Mouse (Mus musculus) cerebellum, adult 2 months (tissue): ENCODE measurements around the gene Olfr1289.

Source experiments
- CTCF ChIP-seq: fragments of 200-500 bp; IDR thresholded peaks from 2 replicates; pipeline ENCODE4 v1.5.1; 2011; ENCODE audit warnings: low read depth, mild to moderate bottlenecking, control low read depth, low read length, moderate library complexity, borderline replicate concordance; ENCODE audit not compliant: insufficient read depth
- POLR2A ChIP-seq: fragments of 200-500 bp; IDR thresholded peaks from 2 replicates; pipeline ENCODE4 v1.6.1; 2011; ENCODE audit warnings: low read length, control low read depth, borderline replicate concordance; ENCODE audit not compliant: insufficient read depth

DNA sequence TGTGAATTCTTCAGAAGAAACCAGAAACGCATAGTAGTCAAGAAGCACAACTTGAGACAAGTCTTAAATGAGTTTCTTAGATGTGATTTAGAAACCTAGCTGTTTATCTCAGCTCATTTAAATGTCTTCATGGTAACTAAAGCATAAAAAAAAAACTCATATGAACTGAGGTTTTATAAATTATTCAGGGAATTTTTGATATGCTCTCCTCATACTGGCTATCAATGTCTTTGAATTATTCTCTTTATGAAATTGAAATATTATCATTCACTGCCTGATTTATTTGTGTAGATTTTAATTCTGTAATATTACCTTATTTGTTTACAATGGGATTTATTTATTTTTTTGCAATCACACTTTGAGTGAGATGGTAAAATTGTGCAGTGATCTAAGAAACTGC, at the start of gene Olfr1289:
- TF ChIP-seq CTCF (no peak), POLR2A (no peak)
